Mouse (Mus musculus) stomach, postnatal 0 days (tissue): ENCODE measurements around the gene Zcchc18.
A peak's percentile ranks its signal among the peaks of the same experiment; 100 is the strongest.

Source experiments
- CTCF ChIP-seq: IDR thresholded peaks from 2 replicates; pipeline ENCODE4 v1.5.1; 2016; ENCODE audit warnings: antibody characterized with exemption, low read depth, mild to moderate bottlenecking, moderate library complexity
- EP300 ChIP-seq: optimal IDR thresholded peaks from 2 replicates; pipeline ENCODE3; 2016; ENCODE audit warnings: antibody characterized with exemption

- TF ChIP-seq EP300 (no peak), CTCF (peak; percentile 78)
These were observed 22.2 kb downstream of the Zcchc18 start for GRCm38 (mm10) chrX:137015099-137015709.
